Mouse (Mus musculus) E14TG2a.4 (cell line): Measurements from ENCODE around the gene 1700015G11Rik.

ENCODE experiments used
- CTCF ChIP-seq: conservative IDR thresholded peaks from 2 replicates; pipeline ENCODE4 v1.5.1; 2014; ENCODE audit warnings: low read length
- POU5F1 ChIP-seq: IDR thresholded peaks from 2 replicates; pipeline ENCODE4 v1.6.1; 2014; ENCODE audit warnings: low read length, borderline replicate concordance

DNA sequence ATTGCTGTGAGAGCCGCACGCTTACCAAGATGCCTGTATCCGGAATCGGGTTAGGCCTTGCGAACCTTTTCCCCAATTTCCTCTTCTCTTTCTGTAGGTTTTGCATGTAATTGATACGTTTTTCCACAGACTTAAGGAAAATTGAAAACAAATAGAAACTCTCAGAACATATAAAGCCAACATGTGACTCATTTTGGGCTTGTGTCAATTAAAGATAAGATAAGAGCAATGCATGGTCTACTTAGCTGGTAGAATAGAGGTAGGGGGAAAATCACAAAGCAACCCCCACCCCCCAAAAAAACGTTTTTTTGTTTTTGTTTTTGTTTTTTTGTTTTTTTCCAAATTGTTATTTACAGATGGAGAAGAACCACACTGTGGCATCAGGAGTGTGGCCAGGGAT is 2.1 kb downstream of the 1700015G11Rik start:
- no peak for TF ChIP-seq CTCF
- TF ChIP-seq POU5F1 = no peak
